Mouse (Mus musculus) kidney, embryonic 16.5 days (tissue): Measurements from ENCODE around the gene 4930447C04Rik. TPM values are rescaled to one million over a fixed set of nuclear protein-coding genes. Genes with fewer than 3 reads are reported as not detected.

Experiments used
- ATAC-seq: fragments of 200-750 bp; cut with Nextera tagmentation; 2 replicates; pipeline ENCODE4 v1.8.0; 2017; ENCODE audit warnings: moderate TSS enrichment; ENCODE audit not compliant: low FRiP score, low TSS enrichment
- H3K27ac ChIP-seq: fragments of 300-500 bp; sonication (generic); 2 replicates; pipeline ENCODE4 v1.5.1; 2014; ENCODE audit warnings: low read length
- H3K27me3 ChIP-seq: fragments of 300-500 bp; sonication (generic); 2 replicates; pipeline ENCODE4 v1.6.1; 2014; ENCODE audit warnings: low read length, control low read depth, mixed read lengths; ENCODE audit not compliant: insufficient read depth
- H3K36me3 ChIP-seq: fragments of 300-500 bp; sonication (generic); 2 replicates; pipeline ENCODE4 v1.6.1; 2014; ENCODE audit warnings: low read length, control low read depth, mixed read lengths; ENCODE audit not compliant: insufficient read depth
- H3K4me1 ChIP-seq: fragments of 300-500 bp; sonication (generic); 2 replicates; pipeline ENCODE4 v1.6.1; 2014; ENCODE audit warnings: low read length, control low read depth, mixed read lengths; ENCODE audit not compliant: insufficient read depth
- H3K4me2 ChIP-seq: fragments of 300-500 bp; sonication (generic); replicated peaks from 2 replicates; pipeline ENCODE4 v1.6.1; 2014; ENCODE audit warnings: low read depth, low read length
- H3K4me3 ChIP-seq: fragments of 300-500 bp; sonication (generic); 2 replicates; pipeline ENCODE4 v1.5.1; 2014; ENCODE audit warnings: mild to moderate bottlenecking, low read length
- H3K9ac ChIP-seq: fragments of 300-500 bp; sonication (generic); replicated peaks from 2 replicates; pipeline ENCODE4 v1.6.1; 2014; ENCODE audit warnings: low read length
- H3K9me3 ChIP-seq: fragments of 300-500 bp; sonication (generic); 2 replicates; pipeline ENCODE4 v1.6.1; 2016; ENCODE audit warnings: low read length, control low read depth
- WGBS: fragments of 180-500 bp; shearing (Covaris S2); extraction: QIAGEN DNeasy Blood & Tissue Kit; methylation state at CpG from one replicate; pipeline ENCODE4 v1.1.7; 2014; 5-methylcytosine and 5-hydroxymethylcytosine counted together
- polyA plus RNA-seq: library from polyadenylated mRNA; unstranded; fragments of >200 nt; fragmentation: Nextera tagmentation; extraction: Ambion mirVana; gene quantifications from 2 replicates; pipeline ENCODE4 v1.2.1, GENCODE M21; 2015

Gene 4930447C04Rik
- polyA plus RNA-seq, 1 experiment from 2014 or later, result 0.97 TPM

- H3K27me3 ChIP-seq, result peaks cover 42% of the 10 kb centered on the region
- peaks cover 2% of the 10 kb centered on the region; the same call in 1 of the 2 replicates for H3K9me3 ChIP-seq
- no peak overlapping the region for H3K9ac ChIP-seq
- 0 out of 2 replicates have a peak, but pooled peaks have one; percentile 27 for ATAC-seq
- no peaks in the 10 kb centered on the region for H3K36me3 ChIP-seq
- WGBS, result 24% methylated on average over 10 of the region's 10 CpGs
- no peak overlapping the region for H3K4me2 ChIP-seq
- no peak overlapping the region for H3K27ac ChIP-seq
- H3K4me1 ChIP-seq, result peaks cover 7% of the 10 kb centered on the region
- no peak overlapping the region for H3K4me3 ChIP-seq
These were observed 94.6 kb downstream of the 4930447C04Rik start for GRCm38 (mm10) chr12:72845946-72846345.

- 11% methylated on average over 12 of the region's 12 CpGs for WGBS
These were observed 96.5 kb downstream of the 4930447C04Rik start for GRCm38 (mm10) chr12:72843973-72844620.

GRCm38 (mm10) chr12:72843555-72843954, 97.0 kb downstream of the 4930447C04Rik start:
- peaks cover 23% of the 10 kb centered on the region for H3K27me3 ChIP-seq
- H3K4me2 ChIP-seq, result peak overlapping the region; percentile 49; the same call in 1 of the 2 replicates
- H3K9ac ChIP-seq, result no peak overlapping the region
- 0 out of 2 replicates have a peak, but pooled peaks have one; percentile 16 for ATAC-seq
- H3K27ac ChIP-seq, result no peak overlapping the region
- H3K9me3 ChIP-seq, result peaks cover 2% of the 10 kb centered on the region; the same call in 1 of the 2 replicates
- peaks cover 7% of the 10 kb centered on the region for H3K4me1 ChIP-seq
- H3K4me3 ChIP-seq, result no peak overlapping the region
- 65% methylated on average over 4 of the region's 4 CpGs for WGBS
- no peaks in the 10 kb centered on the region for H3K36me3 ChIP-seq

More at GRCm38 (mm10) chr12:72843973-72844620, 96.5 kb downstream of the 4930447C04Rik start:
- peak overlapping the region; percentile 54 for H3K9ac ChIP-seq
- H3K27me3 ChIP-seq, result peaks cover 25% of the 10 kb centered on the region
- no peak overlapping the region for H3K27ac ChIP-seq
- no peaks in the 10 kb centered on the region for H3K36me3 ChIP-seq
- H3K4me2 ChIP-seq, result peak overlapping the region; percentile 49
- ATAC-seq, result peak; percentile 88
- peaks cover 2% of the 10 kb centered on the region; the same call in 1 of the 2 replicates for H3K9me3 ChIP-seq
- peaks cover 7% of the 10 kb centered on the region for H3K4me1 ChIP-seq
- H3K4me3 ChIP-seq, result peak overlapping the region; percentile 18

GRCm38 (mm10) chr12:72843135-72843534, 97.4 kb downstream of the 4930447C04Rik start:
- Histone ChIP-seq H3K4me1 (peaks cover 7% of the 10 kb centered on the region), H3K27me3 (peaks cover 21% of the 10 kb centered on the region), H3K36me3 (no peaks in the 10 kb centered on the region), H3K9ac (no peak overlapping the region), H3K4me3 (no peak overlapping the region), H3K27ac (no peak overlapping the region), H3K9me3 (peaks cover 2% of the 10 kb centered on the region; the same call in 1 of the 2 replicates), H3K4me2 (no peak overlapping the region)
- WGBS, result 81% methylated on average over 4 of the region's 4 CpGs
- ATAC-seq, result no peak

DNA sequence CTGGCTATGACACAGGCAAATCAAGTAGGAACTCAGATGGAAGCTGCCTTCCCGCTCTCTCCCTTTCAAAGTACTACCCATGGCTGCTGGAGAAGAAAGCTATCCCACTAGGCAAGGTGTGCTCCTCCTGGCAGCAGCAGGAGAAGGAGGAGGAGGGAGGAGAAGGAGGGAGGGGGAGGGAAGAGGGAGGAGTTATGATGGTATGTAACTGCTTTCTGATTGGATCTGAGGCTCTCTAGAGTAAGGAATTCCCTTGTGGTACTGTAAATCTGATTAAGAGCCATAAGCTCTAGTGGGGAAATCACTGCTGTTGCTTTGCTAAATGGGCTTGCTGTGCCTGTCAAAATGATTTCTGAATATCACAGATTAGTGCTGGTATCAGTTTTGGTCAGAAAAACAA, 99.1 kb downstream of the 4930447C04Rik start:
- Histone ChIP-seq H3K4me2 (no peak overlapping the region), H3K9me3 (peaks cover 2% of the 10 kb centered on the region; the same call in 1 of the 2 replicates), H3K36me3 (no peaks in the 10 kb centered on the region), H3K27ac (no peak overlapping the region), H3K4me1 (peaks cover 7% of the 10 kb centered on the region), H3K4me3 (no peak overlapping the region), H3K27me3 (peaks cover 8% of the 10 kb centered on the region), H3K9ac (no peak overlapping the region)
- ATAC-seq, result no peak
- 100% methylated on average over 1 of the region's 1 CpGs for WGBS

GRCm38 (mm10) chr12:72837302-72837701, 103.3 kb downstream of the 4930447C04Rik start:
- H3K36me3 ChIP-seq, result no peaks in the 10 kb centered on the region
- H3K4me2 ChIP-seq, result no peak overlapping the region
- no peaks in the 10 kb centered on the region for H3K9me3 ChIP-seq
- H3K27me3 ChIP-seq, result peaks cover 7% of the 10 kb centered on the region
- WGBS, result 81% methylated on average over 4 of the region's 4 CpGs
- no peaks in the 10 kb centered on the region for H3K4me1 ChIP-seq
- no peak overlapping the region for H3K4me3 ChIP-seq
- no peak for ATAC-seq
- H3K27ac ChIP-seq, result no peak overlapping the region
- no peak overlapping the region for H3K9ac ChIP-seq

- Histone ChIP-seq H3K9me3 (no peaks in the 10 kb centered on the region), H3K4me2 (no peak overlapping the region), H3K27ac (no peak overlapping the region), H3K4me3 (no peak overlapping the region), H3K27me3 (peaks cover 21% of the 10 kb centered on the region), H3K36me3 (no peaks in the 10 kb centered on the region), H3K4me1 (peaks cover 8% of the 10 kb centered on the region), H3K9ac (no peak overlapping the region)
- 81% methylated on average over 8 of the region's 8 CpGs for WGBS
- ATAC-seq, result no peak
These were observed 105.0 kb downstream of the 4930447C04Rik start for GRCm38 (mm10) chr12:72835518-72836015.

- ATAC-seq, result no peak
- no peaks in the 10 kb centered on the region for H3K36me3 ChIP-seq
- no peak overlapping the region for H3K27ac ChIP-seq
- H3K4me1 ChIP-seq, result peaks cover 8% of the 10 kb centered on the region
- H3K9ac ChIP-seq, result no peak overlapping the region
- H3K27me3 ChIP-seq, result peaks cover 25% of the 10 kb centered on the region
- H3K4me3 ChIP-seq, result no peak overlapping the region
- H3K4me2 ChIP-seq, result no peak overlapping the region
- H3K9me3 ChIP-seq, result no peaks in the 10 kb centered on the region
- 77% methylated on average over 14 of the region's 14 CpGs for WGBS
These were observed 105.6 kb downstream of the 4930447C04Rik start for GRCm38 (mm10) chr12:72834773-72835517.

DNA sequence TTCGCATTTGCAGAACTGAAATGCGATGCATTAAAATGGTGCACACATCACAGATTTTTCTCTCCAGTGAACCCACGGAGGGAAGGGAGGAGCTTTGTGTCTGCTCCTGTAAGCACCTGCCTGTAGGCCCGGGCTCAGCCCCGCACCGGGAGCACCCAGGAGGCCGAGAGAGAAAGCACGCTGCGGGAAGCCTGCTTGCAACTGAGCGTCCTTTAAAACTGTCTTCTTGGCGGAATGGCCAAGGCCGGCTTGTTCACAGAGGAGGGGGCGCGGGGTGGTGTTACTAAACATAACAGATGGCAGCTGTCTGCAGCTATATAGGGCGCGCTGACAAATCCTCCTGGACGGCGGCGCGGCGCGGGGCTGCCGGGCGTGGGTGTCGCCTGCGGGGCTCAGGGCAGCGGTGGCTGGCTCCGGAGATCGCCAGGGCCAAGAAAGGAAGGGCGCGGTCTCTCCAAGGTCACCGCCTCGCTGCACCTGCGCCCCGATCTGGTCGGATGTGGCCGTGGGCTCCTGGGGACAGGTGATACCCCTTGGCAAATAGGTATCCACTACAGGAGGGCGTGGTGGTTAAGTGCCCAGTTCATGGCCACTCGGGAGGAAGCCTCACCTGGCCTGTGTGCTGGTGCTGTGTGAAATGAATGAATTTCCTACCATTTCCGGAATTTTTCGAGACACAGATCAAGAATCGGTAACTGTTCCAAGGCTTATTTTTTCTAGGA, 108.7 kb downstream of the 4930447C04Rik start:
- H3K9ac ChIP-seq, result peak overlapping the region; percentile 55
- WGBS, result 6% methylated on average over 37 of the region's 42 CpGs

More for the DNA sequence above, 108.7 kb downstream of the 4930447C04Rik start:
- Histone ChIP-seq H3K4me2 (peak overlapping the region; percentile 64), H3K27ac (no peak overlapping the region), H3K9me3 (no peaks in the 10 kb centered on the region), H3K36me3 (no peaks in the 10 kb centered on the region), H3K4me3 (peak overlapping the region; percentile 41), H3K27me3 (peaks cover 25% of the 10 kb centered on the region), H3K4me1 (peaks cover 8% of the 10 kb centered on the region)
- peak; percentile 57; the same call in 1 of the 2 replicates for ATAC-seq
